Mouse (Mus musculus) stomach, embryonic 16.5 days (tissue): ENCODE measurements at regions not wholly inside any gene's neighbourhood (a gene's known extent, or its start where the extent isn't known, plus 50 kb on each side); places are given as distances from the start of the nearest gene placed in this dataset.

ENCODE experiments used
- ATAC-seq: fragments of 200-750 bp; cut with Nextera tagmentation; 2 replicates; pipeline ENCODE4 v1.8.0; 2017; ENCODE audit warnings: moderate number of reproducible peaks, moderate TSS enrichment; ENCODE audit not compliant: insufficient read depth, low FRiP score
- H3K27ac ChIP-seq: fragments of 300-500 bp; sonication (generic); 2 replicates; pipeline ENCODE4 v1.5.1; 2014; ENCODE audit warnings: low read length
- H3K27me3 ChIP-seq: fragments of 300-500 bp; sonication (generic); 2 replicates; pipeline ENCODE4 v1.6.1; 2014; ENCODE audit warnings: low read length, control low read depth, mixed read lengths; ENCODE audit not compliant: control insufficient read depth, insufficient read depth
- H3K36me3 ChIP-seq: fragments of 300-500 bp; sonication (generic); 2 replicates; pipeline ENCODE4 v1.6.1; 2014; ENCODE audit warnings: low read length; ENCODE audit not compliant: control insufficient read depth, insufficient read depth
- H3K4me1 ChIP-seq: fragments of 300-500 bp; sonication (generic); 2 replicates; pipeline ENCODE4 v1.6.1; 2014; ENCODE audit warnings: low read length, control low read depth, mixed read lengths; ENCODE audit not compliant: control insufficient read depth, insufficient read depth
- H3K4me2 ChIP-seq: fragments of 300-500 bp; sonication (generic); 2 replicates; pipeline ENCODE4 v1.6.1; 2014; ENCODE audit warnings: low read depth, low read length, mixed read lengths
- H3K4me3 ChIP-seq: fragments of 300-500 bp; sonication (generic); replicated peaks from 2 replicates; pipeline ENCODE4 v1.5.1; 2014; ENCODE audit warnings: mild to moderate bottlenecking, low read length
- H3K9ac ChIP-seq: fragments of 300-500 bp; sonication (generic); 2 replicates; pipeline ENCODE4 v1.6.1; 2014; ENCODE audit warnings: low read length
- H3K9me3 ChIP-seq: fragments of 300-500 bp; sonication (generic); replicated peaks from 2 replicates; pipeline ENCODE4 v1.6.1; 2016; ENCODE audit warnings: low read length, control low read depth; ENCODE audit not compliant: control insufficient read depth
- WGBS: fragments of 180-500 bp; shearing (Covaris S2); extraction: QIAGEN DNeasy Blood & Tissue Kit; methylation state at CpG from one replicate; pipeline ENCODE4 v1.1.7; 2014; 5-methylcytosine and 5-hydroxymethylcytosine counted together

DNA sequence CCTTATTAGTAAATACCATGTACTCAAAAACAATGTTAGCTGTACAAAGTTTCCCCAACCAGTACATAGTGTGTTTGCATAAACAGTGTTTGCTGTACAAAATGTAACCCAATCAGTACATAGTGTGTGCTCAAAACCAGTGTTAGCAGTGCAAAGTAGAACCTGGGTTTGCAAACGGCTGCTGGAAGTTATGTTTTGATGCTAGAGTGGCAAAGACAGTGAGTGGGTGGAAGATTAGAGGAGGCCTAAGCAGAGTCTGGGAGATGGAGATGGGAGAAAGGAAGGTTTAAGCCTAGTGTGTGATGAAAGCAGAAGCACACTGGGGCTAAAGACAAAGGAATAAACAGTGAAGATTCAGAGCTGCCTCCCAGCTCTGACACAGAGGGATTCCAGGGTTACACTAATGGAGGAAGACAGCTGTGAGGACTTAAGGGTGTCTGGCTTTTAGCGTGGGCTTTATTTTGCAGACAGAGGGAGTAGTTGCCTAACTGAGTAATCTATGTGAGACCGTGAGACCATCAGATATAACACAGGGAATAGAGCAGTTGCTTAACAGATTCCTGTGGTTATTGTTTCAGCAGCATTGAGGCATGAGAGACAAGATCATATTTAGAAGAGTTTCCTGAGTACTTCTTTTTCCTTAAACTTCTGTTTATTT, 396.0 kb downstream of the Rprm start:
- no peak overlapping the region; the same call in 1 of the 2 replicates for H3K27ac ChIP-seq
- no peaks in the 10 kb centered on the region; the same call in 1 of the 2 replicates for H3K4me1 ChIP-seq
- H3K9me3 ChIP-seq = no peaks in the 10 kb centered on the region
- 23% methylated on average over 3 of the region's 3 CpGs for WGBS
- H3K9ac ChIP-seq = no peak overlapping the region
- no peaks in the 10 kb centered on the region for H3K36me3 ChIP-seq
- no peaks in the 10 kb centered on the region for H3K27me3 ChIP-seq
- no peak overlapping the region for H3K4me2 ChIP-seq
- peak; percentile 56; the same call in 1 of the 2 replicates for ATAC-seq
- no peak overlapping the region for H3K4me3 ChIP-seq

DNA sequence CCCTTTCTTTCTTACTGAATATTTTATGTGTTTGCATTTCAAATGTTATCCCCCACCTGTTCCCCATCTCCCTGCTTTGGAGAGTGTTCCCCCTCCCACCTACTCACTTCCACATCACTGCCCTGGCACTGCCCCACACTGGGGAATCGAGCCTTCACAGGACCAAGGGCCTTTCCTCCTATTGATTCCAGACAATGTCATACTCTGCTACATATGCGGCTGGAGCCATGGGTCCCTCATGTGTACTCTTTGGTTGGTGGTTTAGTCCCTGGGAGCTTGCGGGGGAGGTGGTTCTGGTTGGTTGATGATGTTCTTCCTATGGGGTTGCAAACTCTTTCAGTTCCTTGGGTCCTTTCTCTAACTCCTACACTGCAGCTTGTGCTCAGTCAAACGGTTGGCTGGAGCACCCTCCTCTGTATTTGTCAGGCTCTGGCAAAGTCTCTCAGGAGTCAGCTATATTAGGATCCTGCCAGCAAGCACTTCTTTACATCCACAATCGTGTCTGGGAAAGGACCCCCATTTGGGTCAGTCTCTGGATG, 393.7 kb downstream of the Rprm start:
- Histone ChIP-seq H3K27ac (no peak overlapping the region), H3K9ac (no peak overlapping the region), H3K27me3 (no peaks in the 10 kb centered on the region), H3K9me3 (no peaks in the 10 kb centered on the region), H3K4me1 (no peaks in the 10 kb centered on the region; the same call in 1 of the 2 replicates), H3K4me3 (no peak overlapping the region), H3K4me2 (no peak overlapping the region), H3K36me3 (no peaks in the 10 kb centered on the region)
- ATAC-seq = no peak
- WGBS = 78% methylated on average over 5 of the region's 5 CpGs

GRCm38 (mm10) chr2:53711213-53711612, 374.1 kb downstream of the Rprm start:
- Histone ChIP-seq H3K4me1 (no peaks in the 10 kb centered on the region), H3K4me2 (no peak overlapping the region), H3K27me3 (no peaks in the 10 kb centered on the region), H3K36me3 (no peaks in the 10 kb centered on the region), H3K9ac (no peak overlapping the region), H3K27ac (no peak overlapping the region), H3K4me3 (no peak overlapping the region), H3K9me3 (no peaks in the 10 kb centered on the region)
- ATAC-seq = no peak
- WGBS = 47% methylated on average over 3 of the region's 3 CpGs

- Histone ChIP-seq H3K4me2 (no peak overlapping the region), H3K4me1 (no peaks in the 10 kb centered on the region), H3K36me3 (no peaks in the 10 kb centered on the region), H3K9ac (no peak overlapping the region), H3K27me3 (no peaks in the 10 kb centered on the region), H3K4me3 (no peak overlapping the region), H3K9me3 (no peaks in the 10 kb centered on the region), H3K27ac (no peak overlapping the region)
- ATAC-seq = no peak
- 79% methylated on average over 7 of the region's 7 CpGs for WGBS
Observed at GRCm38 (mm10) chr2:53713106-53713640, 372.2 kb downstream of the Rprm start.

- H3K4me1 ChIP-seq = no peaks in the 10 kb centered on the region
- no peak overlapping the region for H3K4me2 ChIP-seq
- no peak overlapping the region for H3K27ac ChIP-seq
- H3K9ac ChIP-seq = no peak overlapping the region
- no peaks in the 10 kb centered on the region for H3K9me3 ChIP-seq
- no peaks in the 10 kb centered on the region for H3K36me3 ChIP-seq
- H3K4me3 ChIP-seq = no peak overlapping the region
- ATAC-seq = no peak
- H3K27me3 ChIP-seq = no peaks in the 10 kb centered on the region
- 36% methylated on average over 5 of the region's 5 CpGs for WGBS
Observed at GRCm38 (mm10) chr2:53715017-53715416, 370.3 kb downstream of the Rprm start.

GRCm38 (mm10) chr2:53723231-53723630, 362.1 kb downstream of the Rprm start:
- H3K9ac ChIP-seq = no peak overlapping the region
- no peak overlapping the region for H3K4me2 ChIP-seq
- H3K4me3 ChIP-seq = no peak overlapping the region
- H3K27ac ChIP-seq = no peak overlapping the region
- no peaks in the 10 kb centered on the region for H3K9me3 ChIP-seq
- ATAC-seq = no peak
- no peaks in the 10 kb centered on the region for H3K27me3 ChIP-seq
- no peaks in the 10 kb centered on the region for H3K36me3 ChIP-seq
- 85% methylated on average over 6 of the region's 6 CpGs for WGBS
- H3K4me1 ChIP-seq = no peaks in the 10 kb centered on the region

DNA sequence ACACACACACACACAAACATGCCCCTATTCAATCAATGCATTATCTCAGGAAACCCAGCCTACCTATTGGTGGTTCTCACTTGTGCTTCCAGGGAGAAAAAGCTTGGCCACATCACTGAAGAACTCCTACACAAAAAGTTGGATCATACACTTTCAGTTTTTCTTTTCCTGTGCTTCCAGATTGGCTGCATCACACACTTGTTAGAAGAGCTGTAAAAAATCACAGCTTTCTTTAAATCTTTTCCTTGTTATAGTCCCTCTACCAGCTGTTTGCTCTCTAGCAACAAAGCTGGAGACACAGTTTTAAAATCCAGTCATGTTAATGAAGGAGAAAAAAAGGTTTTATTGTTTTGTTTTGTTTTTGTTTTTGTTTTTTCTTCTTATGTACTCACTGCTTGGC, 356.7 kb downstream of the Rprm start:
- no peak for ATAC-seq
- H3K36me3 ChIP-seq = no peaks in the 10 kb centered on the region
- H3K9ac ChIP-seq = no peak overlapping the region
- no peak overlapping the region for H3K4me3 ChIP-seq
- H3K27me3 ChIP-seq = no peaks in the 10 kb centered on the region
- no peak overlapping the region for H3K27ac ChIP-seq
- no peaks in the 10 kb centered on the region for H3K9me3 ChIP-seq
- no peaks in the 10 kb centered on the region for H3K4me1 ChIP-seq
- no peak overlapping the region for H3K4me2 ChIP-seq

- no peak overlapping the region for H3K27ac ChIP-seq
Observed at GRCm38 (mm10) chr2:53730451-53730850, 354.9 kb downstream of the Rprm start.

GRCm38 (mm10) chr2:53763486-53763885, 321.9 kb downstream of the Rprm start:
- Histone ChIP-seq H3K27ac (no peak overlapping the region), H3K27me3 (no peaks in the 10 kb centered on the region), H3K36me3 (no peaks in the 10 kb centered on the region), H3K4me2 (no peak overlapping the region), H3K4me3 (no peak overlapping the region), H3K9ac (no peak overlapping the region), H3K4me1 (no peaks in the 10 kb centered on the region), H3K9me3 (no peaks in the 10 kb centered on the region)
- 94% methylated on average over 2 of the region's 2 CpGs for WGBS
- ATAC-seq = no peak

More at GRCm38 (mm10) chr2:53730451-53730850, 354.9 kb downstream of the Rprm start:
- Histone ChIP-seq H3K4me2 (no peak overlapping the region), H3K9me3 (no peaks in the 10 kb centered on the region), H3K4me3 (no peak overlapping the region), H3K9ac (no peak overlapping the region), H3K4me1 (no peaks in the 10 kb centered on the region), H3K27me3 (no peaks in the 10 kb centered on the region), H3K36me3 (no peaks in the 10 kb centered on the region)
- no peak for ATAC-seq
- WGBS = 87% methylated on average over 2 of the region's 2 CpGs
